Mouse (Mus musculus): ENCODE data around the gene Ift20.
"Not testable (repeated sequence)": the region's sequence is repeated elsewhere in the genome, so short reads cannot be mapped to it uniquely, and the experiment has no call there.

Gene Ift20

DNA sequence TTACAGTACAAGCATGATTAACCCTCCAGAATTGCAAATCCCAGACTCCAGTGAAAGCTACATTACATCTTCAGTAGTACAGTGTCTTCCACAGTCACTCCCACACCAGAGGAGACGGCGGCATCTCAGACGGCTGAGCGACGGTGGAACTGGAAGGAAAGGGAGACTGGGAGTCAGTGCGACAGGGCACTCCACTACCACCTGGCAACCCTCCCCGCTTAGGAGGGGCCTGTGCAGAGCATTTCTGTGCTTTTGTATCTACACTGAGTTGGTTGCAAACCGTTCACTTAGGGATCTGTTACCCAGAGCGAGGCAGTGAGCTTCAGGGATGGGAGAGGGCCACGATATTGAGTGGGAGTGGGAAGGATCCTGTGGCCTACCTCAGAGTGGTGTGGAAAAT, 32.7 kb downstream of the Ift20 start:
- DNase-seq, result no peak

DNA sequence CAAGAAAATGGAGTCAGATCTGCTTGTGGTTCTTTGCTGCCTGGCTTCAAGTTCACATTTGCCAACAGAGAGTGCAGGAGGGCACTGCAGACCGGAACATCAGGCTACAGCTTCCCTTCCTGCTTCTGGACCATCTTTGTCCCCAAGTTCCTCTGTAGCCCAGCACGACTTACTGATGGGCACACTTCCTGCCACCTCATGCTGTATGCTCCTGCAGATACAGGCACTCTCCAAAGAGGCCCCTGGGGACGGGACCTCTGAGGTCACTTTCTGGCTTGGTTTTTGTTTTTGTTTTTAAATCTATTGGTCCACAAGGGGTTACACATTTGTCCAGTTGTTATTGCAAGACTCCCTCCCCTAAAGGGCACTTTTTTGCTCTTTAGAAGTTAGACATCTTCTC, 33.6 kb downstream of the Ift20 start:
- no peak for DNase-seq

DNA sequence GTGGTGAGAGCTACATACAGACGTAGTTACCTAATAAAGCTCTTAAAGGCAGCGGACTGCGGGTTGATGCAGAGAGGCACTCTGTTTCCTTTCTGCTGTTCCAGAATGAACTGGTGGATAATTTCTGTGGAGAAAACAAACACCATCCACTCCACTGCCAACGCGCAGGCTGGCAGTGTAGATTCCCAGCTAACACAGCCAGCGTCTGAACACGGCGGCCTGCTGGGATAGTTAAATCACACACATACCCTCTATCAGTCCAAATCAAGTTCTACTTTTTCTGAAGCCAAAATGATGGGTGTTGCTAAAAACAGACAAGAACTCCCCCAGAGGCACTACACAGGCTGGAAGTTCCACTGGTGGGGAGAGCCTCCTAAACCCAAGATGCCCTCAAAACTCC, 35.3 kb downstream of the Ift20 start:
- no peak for DNase-seq

DNA sequence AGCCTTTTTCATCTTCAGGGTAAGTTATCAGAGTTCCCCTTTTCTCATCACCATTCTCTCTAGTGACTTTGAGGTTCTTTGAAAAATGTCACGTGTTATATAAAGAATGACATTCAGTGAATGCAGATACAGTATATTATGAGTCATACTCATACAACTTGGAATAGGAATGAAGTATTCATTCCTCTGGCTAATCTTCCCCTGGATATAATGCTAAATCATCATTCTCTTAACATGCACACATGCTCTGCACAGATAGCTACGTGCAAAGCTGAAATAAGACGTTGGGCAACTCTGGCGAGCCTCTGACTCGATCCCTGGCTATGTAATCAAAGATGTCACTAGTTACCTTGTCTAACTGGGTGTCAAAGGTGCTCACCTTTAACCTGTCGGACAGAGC, 35.7 kb downstream of the Ift20 start:
- no peak for DNase-seq

DNA sequence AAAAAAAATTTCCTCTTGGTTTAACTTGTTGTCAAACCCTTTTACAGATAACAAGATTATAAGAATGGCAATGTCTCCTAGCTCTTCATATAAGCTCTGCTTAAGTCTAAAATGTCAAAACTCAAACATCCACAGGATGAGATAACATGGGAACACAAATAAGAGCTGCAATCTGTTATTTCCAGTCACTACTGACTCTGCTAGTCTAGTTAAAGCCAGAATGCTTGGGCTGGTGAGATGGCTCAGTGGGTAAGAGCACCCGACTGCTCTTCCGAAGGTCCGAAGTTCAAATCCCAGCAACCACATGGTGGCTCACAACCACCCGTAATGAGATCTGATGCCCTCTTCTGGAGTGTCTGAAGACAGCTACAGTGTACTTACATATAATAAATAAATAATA, 37.9 kb downstream of the Ift20 start:
- not testable (repeated sequence) for DNase-seq

DNA sequence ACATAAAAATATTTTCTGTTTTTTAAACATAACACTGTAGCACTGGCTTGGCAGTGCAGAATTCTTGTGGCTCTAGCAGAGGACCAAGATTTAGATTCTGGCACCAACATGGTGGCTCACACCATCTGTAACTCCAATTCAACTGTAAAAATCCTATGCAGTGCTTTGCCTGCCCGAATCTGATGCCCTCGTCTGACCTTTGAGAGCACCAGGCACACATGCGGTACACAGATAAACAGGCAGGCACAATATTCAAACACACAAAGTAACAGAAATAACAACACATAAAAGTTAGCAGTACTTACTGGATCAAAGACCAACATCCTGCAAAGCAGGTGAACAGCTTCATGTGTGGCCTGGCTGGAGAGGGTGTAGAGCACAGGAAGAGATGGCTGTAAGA, 38.4 kb downstream of the Ift20 start:
- DNase-seq, result no peak

DNA sequence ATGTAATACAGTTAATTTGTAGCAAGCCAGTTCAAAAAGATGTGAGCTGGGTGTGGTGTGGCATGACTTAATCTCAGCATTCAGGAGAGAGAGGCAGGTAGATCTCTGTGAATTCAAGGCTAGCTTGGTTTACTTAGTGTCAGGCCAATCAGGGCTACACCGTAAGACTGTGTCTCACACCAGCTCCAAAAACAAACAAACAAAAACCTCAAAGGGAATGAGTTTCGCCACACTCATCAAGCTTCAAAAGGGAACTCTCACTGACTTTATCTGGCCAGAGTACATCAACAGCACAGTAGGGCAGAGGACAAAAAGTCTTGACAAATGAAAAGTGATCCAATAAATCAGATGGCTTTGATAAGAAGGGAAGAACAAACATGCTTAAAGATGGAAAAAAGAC, 38.8 kb downstream of the Ift20 start:
- DNase-seq, result no peak

DNA sequence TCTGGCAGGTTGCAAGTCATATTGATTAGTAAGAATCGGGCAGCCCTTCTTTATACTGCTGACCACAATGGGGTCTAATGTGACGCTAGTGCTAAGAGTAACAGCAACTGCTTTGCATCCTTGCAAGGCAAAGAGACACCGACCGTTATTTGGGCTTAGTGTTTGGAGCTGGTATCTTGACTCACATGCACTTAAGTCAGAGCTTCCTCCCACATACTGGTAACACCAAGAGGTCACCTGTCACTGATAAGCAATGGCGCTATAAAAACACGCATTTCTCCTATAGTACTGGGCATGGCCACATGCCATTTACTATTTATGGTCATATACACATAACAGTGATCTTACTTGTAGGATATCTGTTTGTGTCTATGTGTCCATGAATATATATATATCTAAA, 46.7 kb downstream of the Ift20 start:
- DNase-seq, result no peak

DNA sequence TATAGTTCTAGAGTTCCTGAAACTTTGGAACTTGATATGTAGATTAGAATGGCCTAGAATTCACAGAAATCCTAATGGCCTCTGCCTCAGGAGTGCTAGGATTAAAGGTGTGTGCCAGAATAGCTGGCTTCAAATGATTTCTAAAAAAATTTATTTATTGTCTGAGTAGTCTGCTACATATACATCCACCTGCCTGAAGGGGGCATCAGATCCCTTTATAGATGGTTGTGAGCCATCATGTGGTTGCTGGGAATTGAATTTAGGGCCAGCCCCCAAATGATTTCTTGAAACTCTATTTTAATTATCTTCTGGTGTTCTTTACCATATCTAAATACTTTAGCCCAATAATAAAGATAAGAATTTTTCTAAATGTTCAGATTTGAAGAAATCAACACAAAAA, 49.9 kb downstream of the Ift20 start:
- no peak for DNase-seq

DNA sequence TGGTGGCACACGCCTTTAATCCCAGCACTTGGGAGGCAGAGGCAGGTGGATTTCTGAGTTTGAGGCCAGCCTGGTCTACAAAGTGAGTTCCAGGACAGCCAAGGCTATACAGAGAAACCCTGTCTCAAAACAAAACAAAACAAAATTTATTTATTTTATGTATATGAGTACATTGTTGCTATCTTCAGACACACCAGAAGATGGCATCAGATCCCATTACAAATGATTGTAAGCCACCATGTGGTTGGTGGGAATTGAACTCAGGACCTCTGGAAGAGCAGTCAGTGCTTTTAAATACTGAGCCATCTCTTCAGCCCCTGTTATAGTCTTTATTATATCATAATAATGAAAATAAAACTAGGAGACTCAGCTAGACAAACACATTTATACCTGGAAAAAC, 51.5 kb downstream of the Ift20 start:
- not testable (repeated sequence) for DNase-seq
